Mouse (Mus musculus): ENCODE data around the gene Rpap2. TPM values are rescaled to one million over a fixed set of nuclear protein-coding genes. Genes with fewer than 3 reads are reported as not detected.
A peak's percentile ranks its signal among the peaks of the same experiment; 100 is the strongest.

The Rpap2 gene
- polyA plus RNA-seq (2014; fragmentation: Nextera tagmentation; extraction: Ambion mirVana) = 22.9 and 23.1 TPM in 2 replicates

GRCm38 (mm10) chr5:107597301-107598077 is at the start of gene Rpap2, which contains the start of gene Glmn:
TSS of gene Rpap2 (plus strand) at chr5:107597373.
TSS of gene Glmn (minus strand) at chr5:107597888.
- H3K27ac ChIP-seq (ENCODE audit: low read depth, low read length) = peak within 1 kb of the TSS; percentile 64
- DNase-seq (ENCODE audit: low spot score, missing footprints) (peak; percentile 98), ATAC-seq (ENCODE audit: low FRiP score) (peak; percentile 97)
- peak within 1 kb of the TSS; percentile 75 for H3K9ac ChIP-seq (ENCODE audit: low read length)
- H3K4me3 ChIP-seq (ENCODE audit: low read depth, low read length) = peak within 1 kb of the TSS; percentile 68
- peak within 1 kb of the TSS; percentile 60 for H3K4me2 ChIP-seq
- no peaks in the 10 kb centered on the region for H3K27me3 ChIP-seq (ENCODE audit: control insufficient read depth, insufficient read depth, low read length)
- H3K9me3 ChIP-seq (ENCODE audit: control insufficient read depth, low read length) = no peaks in the 10 kb centered on the region
- H3K4me1 ChIP-seq (ENCODE audit: control insufficient read depth, insufficient read depth, low read length) = no peaks in the 10 kb centered on the region
- H3K36me3 ChIP-seq (ENCODE audit: control insufficient read depth, insufficient read depth, low read length) = no peaks in the 10 kb centered on the region
- 1% methylated on average over 59 of the region's 64 CpGs for whole genome bisulfite sequencing

GRCm38 (mm10) chr5:107547955-107548354 is 49.2 kb upstream of the Rpap2 start:
- WGBS = 94% methylated on average over 3 of the region's 3 CpGs
- H3K27me3 ChIP-seq (ENCODE audit: control insufficient read depth, insufficient read depth, low read length) = no peaks in the 10 kb centered on the region
- DNase-seq (ENCODE audit: low spot score, missing footprints) = no peak

GRCm38 (mm10) chr5:107548444-107548843 is 48.7 kb upstream of the Rpap2 start:
- no peak overlapping the region for H3K4me3 ChIP-seq (ENCODE audit: low read depth, low read length)
- WGBS = 85% methylated on average over 3 of the region's 3 CpGs

More at GRCm38 (mm10) chr5:107547955-107548354, 49.2 kb upstream of the Rpap2 start:
- Histone ChIP-seq H3K4me1 (ENCODE audit: control insufficient read depth, insufficient read depth, low read length) (no peaks in the 10 kb centered on the region), H3K9ac (ENCODE audit: low read length) (no peak overlapping the region), H3K9me3 (ENCODE audit: control insufficient read depth, low read length) (no peaks in the 10 kb centered on the region), H3K4me2 (no peak overlapping the region), H3K4me3 (ENCODE audit: low read depth, low read length) (no peak overlapping the region), H3K36me3 (ENCODE audit: control insufficient read depth, insufficient read depth, low read length) (no peaks in the 10 kb centered on the region), H3K27ac (ENCODE audit: low read depth, low read length) (no peak overlapping the region)
- ATAC-seq (ENCODE audit: low FRiP score) = no peak

GRCm38 (mm10) chr5:107554336-107554735 is 42.8 kb upstream of the Rpap2 start:
- Histone ChIP-seq H3K4me1 (ENCODE audit: control insufficient read depth, insufficient read depth, low read length) (no peaks in the 10 kb centered on the region), H3K27me3 (ENCODE audit: control insufficient read depth, insufficient read depth, low read length) (no peaks in the 10 kb centered on the region), H3K9me3 (ENCODE audit: control insufficient read depth, low read length) (no peaks in the 10 kb centered on the region), H3K9ac (ENCODE audit: low read length) (no peak overlapping the region), H3K36me3 (ENCODE audit: control insufficient read depth, insufficient read depth, low read length) (no peaks in the 10 kb centered on the region), H3K4me3 (ENCODE audit: low read depth, low read length) (no peak overlapping the region), H3K27ac (ENCODE audit: low read depth, low read length) (no peak overlapping the region), H3K4me2 (no peak overlapping the region)
- ATAC-seq (ENCODE audit: low FRiP score) = no peak
- DNase-seq (ENCODE audit: low spot score, missing footprints) = no peak
- 85% methylated on average over 5 of the region's 5 CpGs for WGBS

More at GRCm38 (mm10) chr5:107548444-107548843, 48.7 kb upstream of the Rpap2 start:
- Histone ChIP-seq H3K4me2 (no peak overlapping the region), H3K9me3 (ENCODE audit: control insufficient read depth, low read length) (no peaks in the 10 kb centered on the region), H3K27ac (ENCODE audit: low read depth, low read length) (no peak overlapping the region), H3K36me3 (ENCODE audit: control insufficient read depth, insufficient read depth, low read length) (no peaks in the 10 kb centered on the region), H3K27me3 (ENCODE audit: control insufficient read depth, insufficient read depth, low read length) (no peaks in the 10 kb centered on the region), H3K4me1 (ENCODE audit: control insufficient read depth, insufficient read depth, low read length) (no peaks in the 10 kb centered on the region), H3K9ac (ENCODE audit: low read length) (no peak overlapping the region)
- DNase-seq (ENCODE audit: low spot score, missing footprints) (peak; percentile 39), ATAC-seq (ENCODE audit: low FRiP score) (no peak)

GRCm38 (mm10) chr5:107556969-107557368 is 40.2 kb upstream of the Rpap2 start:
- Histone ChIP-seq H3K27me3 (ENCODE audit: control insufficient read depth, insufficient read depth, low read length) (no peaks in the 10 kb centered on the region), H3K9me3 (ENCODE audit: control insufficient read depth, low read length) (no peaks in the 10 kb centered on the region), H3K4me2 (no peak overlapping the region), H3K4me3 (ENCODE audit: low read depth, low read length) (no peak overlapping the region), H3K4me1 (ENCODE audit: control insufficient read depth, insufficient read depth, low read length) (no peaks in the 10 kb centered on the region), H3K27ac (ENCODE audit: low read depth, low read length) (no peak overlapping the region), H3K36me3 (ENCODE audit: control insufficient read depth, insufficient read depth, low read length) (no peaks in the 10 kb centered on the region), H3K9ac (ENCODE audit: low read length) (no peak overlapping the region)
- ATAC-seq (ENCODE audit: low FRiP score) (no peak), DNase-seq (ENCODE audit: low spot score, missing footprints) (no peak)
- 93% methylated on average over 3 of the region's 3 CpGs for WGBS

GRCm38 (mm10) chr5:107569148-107569547 is 28.0 kb upstream of the Rpap2 start:
- no peak overlapping the region for H3K9ac ChIP-seq (ENCODE audit: low read length)
- H3K27ac ChIP-seq (ENCODE audit: low read depth, low read length) = no peak overlapping the region
- no peak for DNase-seq (ENCODE audit: low spot score, missing footprints)
- ATAC-seq (ENCODE audit: low FRiP score) = no peak
- peaks cover 2% of the 10 kb centered on the region; the same call in 1 of the 2 replicates for H3K36me3 ChIP-seq (ENCODE audit: control insufficient read depth, insufficient read depth, low read length)
- 96% methylated on average over 9 of the region's 9 CpGs for WGBS
- H3K4me1 ChIP-seq (ENCODE audit: control insufficient read depth, insufficient read depth, low read length) = no peaks in the 10 kb centered on the region
- no peaks in the 10 kb centered on the region for H3K9me3 ChIP-seq (ENCODE audit: control insufficient read depth, low read length)
- no peak overlapping the region for H3K4me2 ChIP-seq
- no peaks in the 10 kb centered on the region for H3K27me3 ChIP-seq (ENCODE audit: control insufficient read depth, insufficient read depth, low read length)
- H3K4me3 ChIP-seq (ENCODE audit: low read depth, low read length) = no peak overlapping the region

- Histone ChIP-seq H3K4me3 (ENCODE audit: low read depth, low read length) (peak overlapping the region; percentile 68; the same call in 1 of the 2 replicates), H3K27me3 (ENCODE audit: control insufficient read depth, insufficient read depth, low read length) (no peaks in the 10 kb centered on the region), H3K4me1 (ENCODE audit: control insufficient read depth, insufficient read depth, low read length) (no peaks in the 10 kb centered on the region), H3K36me3 (ENCODE audit: control insufficient read depth, insufficient read depth, low read length) (no peaks in the 10 kb centered on the region), H3K9me3 (ENCODE audit: control insufficient read depth, low read length) (no peaks in the 10 kb centered on the region), H3K9ac (ENCODE audit: low read length) (peak overlapping the region; percentile 75; the same call in 1 of the 2 replicates), H3K4me2 (peak overlapping the region; percentile 60; the same call in 1 of the 2 replicates), H3K27ac (ENCODE audit: low read depth, low read length) (no peak overlapping the region)
- ATAC-seq (ENCODE audit: low FRiP score) (no peak), DNase-seq (ENCODE audit: low spot score, missing footprints) (no peak)
- WGBS = 24% methylated on average over 4 of the region's 4 CpGs
Observed at GRCm38 (mm10) chr5:107598380-107598779, 1.2 kb downstream of the Rpap2 start.

GRCm38 (mm10) chr5:107611224-107611623 is 14.1 kb downstream of the Rpap2 start:
- no peaks in the 10 kb centered on the region for H3K36me3 ChIP-seq (ENCODE audit: control insufficient read depth, insufficient read depth, low read length)
- H3K27ac ChIP-seq (ENCODE audit: low read depth, low read length) = no peak overlapping the region
- no peaks in the 10 kb centered on the region for H3K9me3 ChIP-seq (ENCODE audit: control insufficient read depth, low read length)
- no peak overlapping the region for H3K9ac ChIP-seq (ENCODE audit: low read length)
- DNase-seq (ENCODE audit: low spot score, missing footprints) = peak; percentile 93
- H3K4me2 ChIP-seq = no peak overlapping the region
- H3K4me1 ChIP-seq (ENCODE audit: control insufficient read depth, insufficient read depth, low read length) = no peaks in the 10 kb centered on the region
- ATAC-seq (ENCODE audit: low FRiP score) = peak; percentile 44; the same call in 1 of the 2 replicates
- no peak overlapping the region for H3K4me3 ChIP-seq (ENCODE audit: low read depth, low read length)
- H3K27me3 ChIP-seq (ENCODE audit: control insufficient read depth, insufficient read depth, low read length) = no peaks in the 10 kb centered on the region
- 6% methylated on average over 2 of the region's 2 CpGs for WGBS

- Histone ChIP-seq H3K9me3 (ENCODE audit: control insufficient read depth, low read length) (no peaks in the 10 kb centered on the region), H3K36me3 (ENCODE audit: control insufficient read depth, insufficient read depth, low read length) (no peaks in the 10 kb centered on the region), H3K27me3 (ENCODE audit: control insufficient read depth, insufficient read depth, low read length) (no peaks in the 10 kb centered on the region), H3K27ac (ENCODE audit: low read depth, low read length) (no peak overlapping the region), H3K9ac (ENCODE audit: low read length) (no peak overlapping the region), H3K4me3 (ENCODE audit: low read depth, low read length) (no peak overlapping the region), H3K4me2 (no peak overlapping the region), H3K4me1 (ENCODE audit: control insufficient read depth, insufficient read depth, low read length) (no peaks in the 10 kb centered on the region)
- WGBS = 93% methylated on average over 6 of the region's 6 CpGs
- no peak for ATAC-seq (ENCODE audit: low FRiP score)
- DNase-seq (ENCODE audit: low spot score, missing footprints) = no peak
Observed at GRCm38 (mm10) chr5:107617986-107618385, 20.8 kb downstream of the Rpap2 start.

Data from midbrain, embryonic 11.5 days (tissue).